Mouse (Mus musculus) kidney, postnatal 10 days (tissue): ENCODE measurements at regions not wholly inside any gene's neighbourhood (a gene's known extent, or its start where the extent isn't known, plus 50 kb on each side); places are given as distances from the start of the nearest gene placed in this dataset.
"Not testable (repeated sequence)": the region's sequence is repeated elsewhere in the genome, so short reads cannot be mapped to it uniquely, and the experiment has no call there.

Source experiments
- DNase-seq: peaks from one replicate; pipeline ENCODE4 v3.0.0; 2021; ENCODE audit warnings: mixed read lengths

DNA sequence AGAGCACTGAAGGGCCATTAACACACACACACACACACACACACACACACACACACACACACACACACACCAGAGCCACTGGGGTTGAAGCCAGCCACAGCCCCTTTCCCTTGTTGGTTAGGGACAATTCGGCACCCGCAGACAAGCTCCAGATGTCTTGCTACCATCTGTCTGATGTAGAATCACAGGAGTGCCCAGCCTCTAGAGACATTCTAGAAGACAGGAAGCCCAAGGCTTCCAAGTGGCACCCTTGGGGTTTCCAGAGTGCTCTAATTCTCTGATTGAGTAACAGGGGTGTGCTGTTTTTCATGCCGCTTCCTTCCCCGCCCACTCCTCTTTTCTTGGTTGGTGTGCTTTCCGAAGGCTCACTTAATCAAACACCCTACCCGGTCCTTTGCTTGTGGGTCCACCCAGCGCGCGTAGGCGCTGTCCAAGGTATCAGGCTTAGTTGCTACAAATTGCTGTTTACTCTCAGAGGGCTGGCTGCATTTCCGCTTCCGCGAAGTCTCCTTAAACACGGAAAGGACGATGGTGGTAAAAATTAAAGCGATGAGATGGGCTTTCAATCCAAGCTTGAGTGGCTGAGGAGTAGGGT is 59.5 kb upstream of the Zbtb18 start:
- DNase-seq, result peak; percentile 77

GRCm38 (mm10) chr1:177382147-177382546 is 60.0 kb upstream of the Zbtb18 start:
- DNase-seq, result no peak

DNA sequence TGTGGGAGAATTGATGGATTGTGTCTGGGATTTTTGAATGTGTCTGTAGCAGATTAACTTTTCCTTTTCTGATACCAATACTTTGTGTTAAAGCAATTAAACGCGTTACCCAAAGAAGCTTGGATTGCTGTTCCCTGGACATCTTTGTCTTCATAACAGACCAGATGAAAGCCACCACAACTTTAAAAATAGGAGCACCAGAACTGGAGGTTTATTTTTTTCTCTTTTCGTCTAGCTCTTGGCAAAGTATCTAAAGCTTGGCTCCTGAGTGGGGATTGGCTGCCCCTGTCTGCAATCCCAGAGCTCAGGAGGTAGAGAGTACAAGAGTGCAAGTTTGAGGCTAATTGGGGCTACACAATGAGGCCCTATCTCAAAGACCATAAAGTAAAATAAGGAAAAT is 64.0 kb upstream of the Zbtb18 start:
- no peak for DNase-seq

- no peak for DNase-seq
Measured at GRCm38 (mm10) chr1:177373226-177373825, 68.8 kb upstream of the Zbtb18 start.

DNA sequence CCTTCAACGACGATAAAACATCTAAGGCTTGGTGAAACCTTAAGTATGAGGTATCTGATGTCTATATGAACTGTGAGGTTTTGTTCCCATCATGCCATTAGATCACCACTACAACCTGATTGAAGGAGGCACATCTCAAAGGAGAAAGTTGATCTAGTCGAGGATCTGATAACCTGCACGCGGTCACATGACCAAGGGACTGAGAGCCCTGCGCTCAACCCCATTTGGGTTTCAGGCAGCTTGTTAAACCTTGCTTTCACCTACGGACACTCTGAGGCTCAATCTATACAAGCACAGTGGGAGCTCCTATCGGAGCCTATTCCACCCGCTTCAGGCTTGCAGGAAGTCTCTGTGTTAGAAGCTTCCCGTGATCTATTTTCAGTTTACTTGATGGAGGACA is 70.1 kb upstream of the Zbtb18 start:
- no peak for DNase-seq

DNA sequence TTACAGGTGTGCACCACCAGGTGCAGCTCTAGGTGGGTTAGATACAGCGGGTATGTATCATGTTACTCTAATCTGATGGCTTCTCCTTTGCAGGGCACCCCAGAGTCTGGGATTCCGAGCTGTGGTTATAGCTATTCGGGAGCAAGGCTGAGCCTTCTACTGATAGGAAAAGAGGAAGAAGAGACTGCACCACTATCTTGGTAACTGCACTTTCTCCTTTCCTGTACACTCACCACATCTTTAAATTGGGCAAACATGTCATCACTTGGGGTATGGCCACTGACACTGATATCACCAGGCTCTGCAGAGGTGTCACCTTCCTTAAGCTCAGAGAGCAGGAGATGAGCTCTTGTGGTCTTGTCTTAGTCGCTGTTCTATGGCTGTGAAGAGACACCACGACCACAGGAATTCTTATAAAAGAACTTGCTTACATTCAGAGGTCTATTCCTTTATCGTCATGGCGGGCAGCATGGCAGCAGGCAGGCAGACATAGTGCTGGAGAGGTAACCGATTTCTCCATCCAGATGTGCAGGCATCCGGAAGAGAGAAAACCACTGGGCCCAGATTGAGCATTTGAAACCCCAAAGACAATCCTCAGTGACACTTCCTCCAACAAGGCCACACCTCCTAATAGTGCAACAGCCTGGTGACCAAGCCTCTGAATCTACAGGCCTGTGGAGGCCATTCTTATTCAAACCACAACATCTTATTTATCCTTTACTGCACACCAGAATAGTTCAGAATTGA is 74.1 kb upstream of the Zbtb18 start:
- no peak for DNase-seq

- DNase-seq, result no peak
Measured at GRCm38 (mm10) chr1:177366914-177367313, 75.2 kb upstream of the Zbtb18 start.

DNA sequence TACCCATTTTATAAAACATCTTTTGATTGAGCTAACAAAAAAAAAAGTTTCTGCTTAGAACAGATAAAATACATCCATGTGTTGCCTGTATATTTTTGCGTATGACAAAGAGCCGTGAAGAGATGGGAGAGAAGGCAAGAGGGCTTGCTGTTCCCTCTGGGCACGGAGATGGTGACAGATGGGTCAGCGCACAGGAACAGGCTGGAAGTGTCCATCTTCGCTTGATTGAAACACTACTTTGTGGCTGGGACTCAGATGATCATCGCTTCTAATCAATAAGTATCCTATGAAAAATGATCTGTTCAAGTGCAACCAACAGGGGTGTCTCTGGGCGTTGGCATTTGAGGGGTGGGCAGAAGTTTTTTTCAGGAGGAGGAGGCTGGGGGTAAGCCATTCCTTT is 75.7 kb upstream of the Zbtb18 start:
- no peak for DNase-seq

DNA sequence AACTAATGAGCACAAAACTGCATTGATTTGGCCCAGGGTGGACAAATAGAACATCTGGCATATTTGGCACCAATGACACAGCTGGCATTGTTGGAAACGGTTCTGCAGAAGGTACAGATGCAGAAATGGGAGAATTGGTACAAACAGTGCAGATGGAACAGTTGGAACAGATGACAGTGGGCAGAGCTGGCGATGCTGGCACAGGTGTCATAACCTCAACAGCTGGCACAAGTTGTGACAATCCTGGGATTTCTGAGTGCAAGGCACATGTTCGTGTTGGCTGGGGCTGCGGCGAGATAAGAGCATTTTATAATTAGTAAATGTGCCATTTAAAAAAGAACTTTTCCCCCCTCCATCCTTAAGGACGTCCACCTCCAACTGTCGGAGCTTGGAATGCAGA is 77.8 kb upstream of the Zbtb18 start:
- DNase-seq, result no peak

GRCm38 (mm10) chr1:177362398-177362797 is 79.8 kb upstream of the Zbtb18 start:
- DNase-seq, result no peak

GRCm38 (mm10) chr1:177348400-177349092 is 90.5 kb upstream of the Akt3 start:
- DNase-seq, result no peak

DNA sequence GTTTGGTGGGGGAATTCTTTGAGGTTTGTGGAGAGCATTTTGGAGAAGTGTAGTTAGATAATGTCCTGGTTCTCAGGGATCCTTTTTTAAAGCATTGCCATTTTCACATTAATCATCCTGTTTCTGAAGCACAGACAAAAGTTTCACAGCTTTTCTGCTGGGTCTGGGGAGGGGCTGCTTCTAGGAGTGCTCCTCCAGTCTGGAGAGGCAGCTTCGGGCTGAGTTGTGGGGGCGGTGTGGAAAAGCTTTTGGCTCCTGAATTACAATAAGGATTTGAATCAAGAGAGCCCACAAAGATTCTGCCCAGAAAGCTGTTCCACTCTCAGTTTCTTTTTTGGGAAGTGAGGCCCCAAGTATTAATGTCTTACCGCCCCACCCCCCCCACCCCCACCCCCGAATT is 89.2 kb upstream of the Akt3 start:
- no peak for DNase-seq

GRCm38 (mm10) chr1:177346540-177346939 is 88.5 kb upstream of the Akt3 start:
- peak; percentile 6 for DNase-seq

DNA sequence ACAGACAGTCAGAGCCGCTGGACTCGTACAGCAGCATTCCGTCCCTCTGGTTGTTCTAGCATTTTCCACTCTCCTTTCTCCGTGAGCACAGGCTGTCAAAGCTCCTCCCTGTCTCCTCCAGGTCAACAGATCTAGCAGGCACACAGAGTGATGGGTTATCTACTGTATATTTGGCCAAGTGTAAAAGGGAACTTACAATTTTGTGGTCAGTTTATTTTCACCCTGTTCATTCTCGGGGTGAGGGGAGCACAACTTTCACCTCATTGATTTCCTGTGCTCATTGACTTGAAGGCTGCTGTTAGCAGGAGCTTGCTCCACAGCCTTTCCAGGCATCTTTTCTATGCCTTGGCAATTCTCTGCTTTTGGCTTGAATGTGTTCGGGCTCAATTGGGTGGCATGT is 87.5 kb upstream of the Akt3 start:
- DNase-seq, result no peak

DNA sequence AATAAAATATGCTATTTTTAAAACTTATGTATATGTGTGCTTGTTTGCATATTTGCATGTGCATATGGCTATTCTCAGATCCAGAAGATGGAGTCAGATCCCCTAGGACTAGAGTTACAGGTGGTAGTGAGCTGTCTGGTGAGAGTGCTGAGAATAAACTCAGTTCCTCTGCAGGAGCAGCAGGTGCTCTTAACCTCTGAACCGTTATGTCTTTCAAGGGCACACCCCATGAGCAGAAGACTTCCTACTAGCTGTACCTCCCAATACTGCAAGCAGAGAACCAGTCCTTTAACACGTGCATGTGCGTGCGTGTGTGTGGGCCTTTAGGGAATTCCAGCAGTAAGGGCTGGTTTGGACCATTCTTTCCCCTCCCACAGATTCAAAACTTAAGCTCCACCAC is 85.9 kb upstream of the Akt3 start:
- no peak for DNase-seq

DNA sequence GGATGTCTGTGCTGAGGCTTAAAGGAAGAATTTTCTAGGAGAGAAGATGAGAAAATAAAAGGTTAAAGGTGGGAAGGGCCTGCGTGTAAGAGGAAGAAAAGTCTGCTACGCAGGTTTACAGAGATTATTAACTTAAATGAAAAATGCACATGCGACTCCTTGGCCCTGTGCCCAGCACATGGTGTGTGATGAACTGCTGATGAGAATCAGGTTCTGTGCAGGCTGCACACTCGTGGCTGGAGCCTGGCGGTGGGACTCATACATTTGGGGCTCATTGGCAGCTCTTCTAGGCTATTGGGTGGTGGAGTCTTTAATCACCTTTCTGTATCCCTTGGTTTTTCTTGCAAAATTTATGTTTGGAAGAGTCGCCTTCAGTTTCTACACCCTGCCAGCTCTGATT is 85.1 kb upstream of the Akt3 start:
- DNase-seq, result peak; percentile 62

GRCm38 (mm10) chr1:177340232-177340631 is 82.2 kb upstream of the Akt3 start:
- peak; percentile 7 for DNase-seq

GRCm38 (mm10) chr1:177339207-177339787 is 81.3 kb upstream of the Akt3 start:
- not testable (repeated sequence) for DNase-seq

DNA sequence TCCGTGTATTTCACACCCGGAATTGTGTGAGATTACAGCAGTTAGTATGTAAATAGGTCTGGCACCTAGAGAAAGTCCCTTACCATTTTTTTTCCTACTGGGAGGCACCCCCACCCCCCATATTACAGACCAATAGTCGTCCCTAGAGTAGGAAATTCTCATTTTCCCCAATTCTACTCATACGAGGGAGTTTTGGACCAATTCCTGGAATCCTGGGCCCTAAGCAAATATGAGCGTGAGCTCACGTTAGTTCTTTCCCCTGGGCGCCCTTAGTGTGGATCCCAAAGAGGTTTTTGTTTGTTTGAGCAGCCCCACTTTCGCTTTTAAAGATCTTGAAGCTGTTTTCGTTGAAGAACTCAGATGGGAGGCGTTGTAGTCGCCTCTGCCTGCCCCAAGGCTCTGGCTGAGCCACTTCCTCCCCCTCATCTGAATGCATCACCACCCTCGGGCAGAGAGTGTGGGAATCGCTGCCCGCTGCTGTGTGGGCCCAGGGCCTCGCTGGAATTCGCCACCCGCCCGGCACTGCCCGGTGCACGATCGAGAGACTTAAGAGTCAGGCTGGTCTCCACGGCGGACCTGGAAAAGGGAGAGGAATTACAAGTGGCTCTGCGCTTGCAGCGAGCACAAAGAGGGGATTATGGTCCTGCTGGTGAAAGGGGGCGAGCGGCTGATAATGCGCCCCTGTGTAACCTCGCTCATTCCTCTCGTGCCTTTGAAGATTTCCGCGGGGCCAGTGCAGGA is 80.6 kb upstream of the Akt3 start:
- peak; percentile 64 for DNase-seq

GRCm38 (mm10) chr1:177337756-177338155 is 79.8 kb upstream of the Akt3 start:
- no peak for DNase-seq

DNA sequence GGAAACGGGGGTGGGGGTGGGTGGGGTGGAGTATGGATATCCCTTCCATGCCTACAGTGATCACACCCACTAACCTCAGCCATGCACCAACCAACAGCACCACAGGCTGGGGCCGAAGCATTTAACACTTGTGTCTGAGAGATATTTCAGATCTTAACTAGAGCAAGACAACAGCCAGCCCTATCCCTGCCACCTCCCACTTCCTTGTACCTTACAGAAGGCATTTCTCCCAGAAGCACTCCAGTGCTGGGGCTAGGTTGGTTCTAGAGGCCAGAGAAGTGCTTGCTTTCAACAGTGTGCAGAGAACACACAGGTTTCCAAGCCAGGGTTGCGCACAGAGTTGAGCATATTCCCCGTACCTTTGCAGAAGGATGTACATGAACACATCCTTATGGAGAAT is 79.1 kb upstream of the Akt3 start:
- no peak for DNase-seq

GRCm38 (mm10) chr1:177336436-177336835 is 78.4 kb upstream of the Akt3 start:
- no peak for DNase-seq

DNA sequence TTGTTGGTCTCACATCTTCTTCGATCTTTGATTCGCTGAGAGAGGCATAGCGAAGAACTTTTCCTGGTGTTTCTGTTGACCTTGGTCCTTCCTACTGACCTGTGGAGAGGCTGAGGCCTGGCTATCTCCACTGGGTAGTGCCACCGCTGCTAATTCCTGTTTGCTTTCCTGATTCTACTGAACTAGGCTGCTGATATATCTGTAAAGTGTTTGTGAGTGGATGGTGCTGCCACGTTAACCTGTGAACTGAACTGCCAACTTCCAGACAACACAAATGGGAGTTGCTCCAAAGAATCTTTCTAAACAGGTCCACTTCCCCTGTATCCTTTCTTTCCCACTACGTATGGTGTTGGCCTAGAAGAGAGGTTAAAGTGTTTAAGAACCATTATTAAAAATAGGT is 78.0 kb upstream of the Akt3 start:
- no peak for DNase-seq
